In the genomic region with DNA sequence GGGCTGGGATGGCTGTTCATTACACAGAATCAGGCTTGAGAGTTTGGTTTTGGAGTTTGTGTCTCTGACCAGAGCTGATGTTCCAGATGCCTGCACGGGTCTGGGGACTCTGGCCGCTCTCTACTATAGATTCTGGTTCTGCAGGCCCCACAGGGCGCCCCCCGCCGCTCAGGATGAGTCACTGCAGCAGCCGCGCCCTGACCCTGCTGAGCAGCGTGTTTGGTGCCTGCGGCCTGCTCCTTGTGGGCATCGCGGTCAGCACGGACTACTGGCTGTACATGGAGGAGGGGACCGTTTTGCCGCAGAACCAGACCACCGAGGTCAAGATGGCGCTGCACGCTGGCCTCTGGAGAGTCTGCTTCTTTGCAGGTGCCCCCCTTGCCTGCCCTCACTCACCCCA, we compare ENCODE assay signal across 28 mouse cellular contexts. TPM values are rescaled to one million over a fixed set of nuclear protein-coding genes. Genes with fewer than 3 reads are reported as not detected.
DNase-seq lines count a peak whose midpoint lies in the region; ATAC-seq and TF ChIP-seq lines count a peak whose summit lies in the region.
"Had no signal": no experiment of that assay in that cellular context is flagged by ENCODE, and none has a peak within 500 bp of the region (broad histone marks: within the 10 kb centered on the region; RNA-seq: fewer than 3 reads in every experiment).

No protein-coding gene starts in this region.

- H3K9ac ChIP-seq in hindbrain, postnatal 0 days (replicated peaks; ENCODE audit: low read length) = no peak overlapping the region
- H3K9ac ChIP-seq in hindbrain, embryonic 11.5 days (ENCODE audit: low read depth, low read length) = no peak overlapping the region
- H3K9ac ChIP-seq in heart, adult 2 months (ENCODE audit: low read depth, low read length) = no peak overlapping the region
- H3K9ac ChIP-seq: forebrain, embryonic 15.5 days; limb, embryonic 12.5 days; liver, embryonic 12.5 days; neural tube, embryonic 12.5 days had no signal

- no peaks in the 10 kb centered on the region for H3K9me3 ChIP-seq in hindbrain, postnatal 0 days (ENCODE audit: low read length)
- H3K9me3 ChIP-seq in hindbrain, embryonic 11.5 days (ENCODE audit: control insufficient read depth, low read length) = no peaks in the 10 kb centered on the region
- H3K9me3 ChIP-seq: forebrain, embryonic 15.5 days; limb, embryonic 12.5 days; liver, embryonic 12.5 days; megakaryocyte, embryonic 14.5 days; neural tube, embryonic 12.5 days had no signal

- H3K4me1 ChIP-seq in hindbrain, postnatal 0 days (ENCODE audit: insufficient read depth, low read length) = peaks cover 10% of the 10 kb centered on the region; the same call in 1 of the 2 replicates
- peaks cover 2% of the 10 kb centered on the region; the same call in 1 of the 2 replicates for H3K4me1 ChIP-seq in hindbrain, embryonic 11.5 days (replicated peaks; ENCODE audit: control insufficient read depth, insufficient read depth, low read length)
- peaks cover 25% of the 10 kb centered on the region for H3K4me1 ChIP-seq in testis, adult 2 months (ENCODE audit: control insufficient read depth, insufficient read depth, low read length)
- no peaks in the 10 kb centered on the region for H3K4me1 ChIP-seq in heart, adult 2 months (ENCODE audit: control insufficient read depth, insufficient read depth, low read length)
- H3K4me1 ChIP-seq: liver, embryonic 12.5 days had no signal

- no peaks in the 10 kb centered on the region for H3K27me3 ChIP-seq in hindbrain, postnatal 0 days (ENCODE audit: insufficient read depth, low read length)
- H3K27me3 ChIP-seq in hindbrain, embryonic 11.5 days (ENCODE audit: control insufficient read depth, insufficient read depth, low read length) = no peaks in the 10 kb centered on the region
- H3K27me3 ChIP-seq in testis, adult 2 months (ENCODE audit: control insufficient read depth, insufficient read depth, low read length) = peaks cover 5% of the 10 kb centered on the region
- H3K27me3 ChIP-seq in heart, adult 2 months (ENCODE audit: control insufficient read depth, insufficient read depth, low read length) = peaks cover 6% of the 10 kb centered on the region; the same call in 1 of the 2 replicates
- H3K27me3 ChIP-seq: forebrain, embryonic 15.5 days; limb, embryonic 12.5 days; neural tube, embryonic 12.5 days had no signal

- no peak for TF ChIP-seq EP300 in heart, adult 2 months (IDR thresholded peaks at IDR 0.05; ENCODE audit: insufficient read depth, low read depth, low read length)

- peaks cover 19% of the 10 kb centered on the region for H3K36me3 ChIP-seq in hindbrain, postnatal 0 days (ENCODE audit: insufficient read depth, low read length)
- peaks cover 9% of the 10 kb centered on the region; the same call in 1 of the 2 replicates for H3K36me3 ChIP-seq in hindbrain, embryonic 11.5 days (ENCODE audit: control insufficient read depth, insufficient read depth, low read length)
- H3K36me3 ChIP-seq in testis, adult 2 months (ENCODE audit: control insufficient read depth, insufficient read depth, low read length) = no peaks in the 10 kb centered on the region
- no peaks in the 10 kb centered on the region for H3K36me3 ChIP-seq in heart, adult 2 months (ENCODE audit: control insufficient read depth, insufficient read depth, low read length)
- H3K36me3 ChIP-seq: liver, embryonic 12.5 days had no signal

- 71% methylated on average over 17 of the region's 17 CpGs for WGBS in hindbrain, postnatal 0 days
- WGBS in hindbrain, embryonic 11.5 days = 62% methylated on average over 17 of the region's 17 CpGs
- WGBS in heart, adult 2 months = 63% methylated on average over 17 of the region's 17 CpGs

- no peak overlapping the region for H3K4me3 ChIP-seq in hindbrain, postnatal 0 days (ENCODE audit: low read length)
- no peak overlapping the region for H3K4me3 ChIP-seq in hindbrain, embryonic 11.5 days (ENCODE audit: low read depth, low read length)
- H3K4me3 ChIP-seq in testis, adult 2 months (ENCODE audit: control insufficient read depth, low read depth, low read length) = no peak overlapping the region
- H3K4me3 ChIP-seq in heart, adult 2 months = no peak overlapping the region
- H3K4me3 ChIP-seq: embryonic facial prominence, embryonic 10.5 days; forebrain, embryonic 15.5 days; limb, embryonic 12.5 days; liver, embryonic 12.5 days; megakaryocyte, embryonic 14.5 days; neural tube, embryonic 12.5 days had no signal

- peak; percentile 17 for DNase-seq in cerebellum, adult 11 months
- DNase-seq in hindbrain, postnatal 0 days (ENCODE audit: low spot score) = no peak
- no peak for DNase-seq in hindbrain, embryonic 11.5 days (ENCODE audit: low spot score)
- DNase-seq in testis, postnatal 14 days (ENCODE audit: low spot score) = no peak
- no peak for DNase-seq in MN1 (ENCODE audit: low spot score)
- no peak for DNase-seq in heart, adult 2 months
- DNase-seq: adrenal gland, adult 8-10 months; gastrocnemius, postnatal 10 days; kidney, adult 2 months; lung, adult 2 months; midbrain, embryonic 14.5 days; thymus, postnatal 14 days had no signal

- H3K27ac ChIP-seq in hindbrain, postnatal 0 days = no peak overlapping the region
- no peak overlapping the region for H3K27ac ChIP-seq in hindbrain, embryonic 11.5 days (ENCODE audit: low read depth, low read length)
- H3K27ac ChIP-seq in testis, adult 2 months (ENCODE audit: control insufficient read depth, insufficient read depth, low read depth, low read length) = no peak overlapping the region
- no peak overlapping the region for H3K27ac ChIP-seq in heart, adult 2 months
- H3K27ac ChIP-seq: embryonic facial prominence, embryonic 10.5 days; forebrain, embryonic 15.5 days; kidney, postnatal 0 days; limb, embryonic 12.5 days; liver, embryonic 12.5 days; neural tube, embryonic 12.5 days; stomach, postnatal 0 days had no signal

- H3K4me2 ChIP-seq in hindbrain, postnatal 0 days (ENCODE audit: low read depth, low read length) = no peak overlapping the region
- no peak overlapping the region for H3K4me2 ChIP-seq in hindbrain, embryonic 11.5 days (replicated peaks; ENCODE audit: low read depth, low read length)
- H3K4me2 ChIP-seq: forebrain, embryonic 15.5 days; heart, embryonic 11.5 days; limb, embryonic 12.5 days; liver, embryonic 12.5 days; neural tube, embryonic 12.5 days had no signal

- 0 out of 2 replicates have a peak, but pooled peaks have one; percentile 3 for TF ChIP-seq CTCF in hindbrain, postnatal 0 days (IDR thresholded peaks at IDR 0.05; ENCODE audit: low read depth)
- TF ChIP-seq CTCF in testis, adult 2 months (IDR thresholded peaks at IDR 0.05; ENCODE audit: control insufficient read depth, insufficient read depth, insufficient replicate concordance, low read depth, low read length) = peak; percentile 44; the same call in 1 of the 2 replicates
- TF ChIP-seq CTCF in heart, adult 2 months (IDR thresholded peaks at IDR 0.05) = no peak

- intact Hi-C loops in heart, adult 2 months (cut with DNase I) = no loop called here

- no peak for TF ChIP-seq POLR2A in testis, adult 2 months (IDR thresholded peaks at IDR 0.05; ENCODE audit: control insufficient read depth, low read depth, low read length)
- no peak for TF ChIP-seq POLR2A in heart, adult 2 months (IDR thresholded peaks at IDR 0.05; ENCODE audit: insufficient read depth, low read depth, low read length)

- H3K79me2 ChIP-seq in heart, adult 2 months (replicated peaks; ENCODE audit: control insufficient read depth, insufficient read depth, low read length) = no peaks in the 10 kb centered on the region

- no peak for ATAC-seq in cerebellum, adult (ENCODE audit: insufficient number of reproducible peaks, low FRiP score, low TSS enrichment)
- no peak for ATAC-seq in hindbrain, postnatal 0 days
- ATAC-seq in hindbrain, embryonic 11.5 days (ENCODE audit: low FRiP score) = no peak
- ATAC-seq: activated CD4-positive, CD25-positive, alpha-beta regulatory T cell, adult 4 months; forebrain, embryonic 15.5 days; liver, embryonic 12.5 days; Patski had no signal

RNA-seq across cellular contexts. Expression of a gene that starts 3.7 kb away (rescaled TPM):
- total RNA-seq in hindbrain, postnatal 0 days (2014; rRNA removed) = 115 and 116 TPM in 2 replicates
- 4.0 and 4.6 TPM in 2 replicates for polyA plus RNA-seq in hindbrain, postnatal 0 days (2015; fragmentation: Nextera tagmentation; extraction: Ambion mirVana)
- 3.9 and 4.6 TPM in 2 replicates for polyA plus RNA-seq in hindbrain, embryonic 11.5 days (2014; fragmentation: Nextera tagmentation; extraction: Ambion mirVana)
- polyA plus RNA-seq in testis, adult 2 months (2012; rRNA removed) = 1.9 and 2.1 TPM in 2 replicates
- total RNA-seq in heart, adult 2 months (2021) = 1 to 10 TPM; 4.3 to 5.4 TPM
- 6.7 and 7.7 TPM in 2 replicates for polyA plus RNA-seq in heart, adult 2 months (2012; rRNA removed)
- total RNA-seq: granulocyte monocyte progenitor cell, adult 5-6 weeks; hematopoietic stem cell, adult 5-6 weeks had no signal
- polyA plus RNA-seq: activated CD4-positive, CD25-positive, alpha-beta regulatory T cell, adult 4 months had no signal

RNA-seq across cellular contexts. Expression of a gene that starts 47.4 kb away (rescaled TPM):
- total RNA-seq in hindbrain, postnatal 0 days (2014; rRNA removed) = 6.7 and 8.0 TPM in 2 replicates
- 4.2 and 5.7 TPM in 2 replicates for polyA plus RNA-seq in hindbrain, postnatal 0 days (2015; fragmentation: Nextera tagmentation; extraction: Ambion mirVana)
- polyA plus RNA-seq in hindbrain, embryonic 11.5 days (2014; fragmentation: Nextera tagmentation; extraction: Ambion mirVana) = 0.15 and 0.65 TPM in 2 replicates
- polyA plus RNA-seq in testis, adult 2 months (2012; rRNA removed) = 0.68 and 1.1 TPM in 2 replicates
- 1 to 10 TPM in 1 of 2 experiments, under 1 TPM in 1; 0.89 to 3.0 TPM for total RNA-seq in heart, adult 2 months (2021)
- 4.5 and 4.7 TPM in 2 replicates for polyA plus RNA-seq in heart, adult 2 months (2012; rRNA removed)
- total RNA-seq: granulocyte monocyte progenitor cell, adult 5-6 weeks; hematopoietic stem cell, adult 5-6 weeks had no signal
- polyA plus RNA-seq: activated CD4-positive, CD25-positive, alpha-beta regulatory T cell, adult 4 months; limb, embryonic 12.5 days had no signal

RNA-seq across cellular contexts. Expression of a gene that starts 47.5 kb away (rescaled TPM):
- 22.6 and 42.7 TPM in 2 replicates for total RNA-seq in hindbrain, postnatal 0 days (2014; rRNA removed)
- polyA plus RNA-seq in hindbrain, postnatal 0 days (2015; fragmentation: Nextera tagmentation; extraction: Ambion mirVana) = 25.9 and 29.1 TPM in 2 replicates
- 41.3 and 44.3 TPM in 2 replicates for polyA plus RNA-seq in hindbrain, embryonic 11.5 days (2014; fragmentation: Nextera tagmentation; extraction: Ambion mirVana)
- 20.4 and 21.6 TPM in 2 replicates for polyA plus RNA-seq in testis, adult 2 months (2012; rRNA removed)
- total RNA-seq in heart, adult 2 months (2021) = 100 to 1,000 TPM; 131 to 139 TPM
- polyA plus RNA-seq in heart, adult 2 months (2012; rRNA removed) = 397 and 685 TPM in 2 replicates

RNA-seq across cellular contexts. Expression of a gene that starts 54.1 kb away (rescaled TPM):
- 36.5 and 49.0 TPM in 2 replicates for total RNA-seq in hindbrain, postnatal 0 days (2014; rRNA removed)
- 15.0 and 16.1 TPM in 2 replicates for polyA plus RNA-seq in hindbrain, postnatal 0 days (2015; fragmentation: Nextera tagmentation; extraction: Ambion mirVana)
- polyA plus RNA-seq in hindbrain, embryonic 11.5 days (2014; fragmentation: Nextera tagmentation; extraction: Ambion mirVana) = 5.1 and 7.0 TPM in 2 replicates
- 10.9 and 13.1 TPM in 2 replicates for polyA plus RNA-seq in testis, adult 2 months (2012; rRNA removed)
- not detected for total RNA-seq in heart, adult 2 months (2021)
- polyA plus RNA-seq in heart, adult 2 months (2012; rRNA removed) = not detected in 2 replicates
- total RNA-seq: granulocyte monocyte progenitor cell, adult 5-6 weeks; hematopoietic stem cell, adult 5-6 weeks had no signal
- polyA plus RNA-seq: activated CD4-positive, CD25-positive, alpha-beta regulatory T cell, adult 4 months; heart, postnatal 0 days; lung, adult 2 months had no signal
